Mouse (Mus musculus): ENCODE results near the gene Dse. TPM values are rescaled to one million over a fixed set of nuclear protein-coding genes. Genes with fewer than 3 reads are reported as not detected.

Dse gene
- polyA plus RNA-seq, 1 experiment from 2014 or later = 5.8 TPM

GRCm38 (mm10) chr10:34206783-34207502, 572 bp downstream of the Dse start:
- Histone ChIP-seq H3K36me3 (replicated peaks; ENCODE audit: insufficient read depth, low read length) (no peaks in the 10 kb centered on the region), H3K9ac (replicated peaks) (peak overlapping the region; percentile 73), H3K9me3 (ENCODE audit: low read length) (no peaks in the 10 kb centered on the region), H3K27ac (ENCODE audit: low read depth) (peak overlapping the region; percentile 82), H3K4me2 (ENCODE audit: low read depth, low read length) (peak overlapping the region; percentile 84), H3K4me1 (ENCODE audit: insufficient read depth) (peaks cover 8% of the 10 kb centered on the region; the same call in 1 of the 2 replicates), H3K4me3 (ENCODE audit: low read depth, low read length) (peak overlapping the region; percentile 66), H3K27me3 (ENCODE audit: insufficient read depth, low read length) (peaks cover 12% of the 10 kb centered on the region)
- no peak for TF ChIP-seq CTCF (IDR thresholded peaks at IDR 0.05; ENCODE audit: low read depth)
- TF ChIP-seq EP300 (IDR thresholded peaks at IDR 0.05; ENCODE audit: low read depth) = no peak
- ATAC-seq (peak; percentile 78), DNase-seq (peak; percentile 53)
- WGBS (ENCODE audit: insufficient replicate concordance) = 1% methylated on average over 49 of the region's 65 CpGs

GRCm38 (mm10) chr10:34206436-34206782, 1.1 kb downstream of the Dse start:
- TF ChIP-seq EP300 (IDR thresholded peaks at IDR 0.05; ENCODE audit: low read depth) (no peak), CTCF (IDR thresholded peaks at IDR 0.05; ENCODE audit: low read depth) (no peak)
- peaks cover 12% of the 10 kb centered on the region for H3K27me3 ChIP-seq (ENCODE audit: insufficient read depth, low read length)
- peak overlapping the region; percentile 73 for H3K9ac ChIP-seq (replicated peaks)
- peak; percentile 67 for ATAC-seq
- H3K36me3 ChIP-seq (replicated peaks; ENCODE audit: insufficient read depth, low read length) = no peaks in the 10 kb centered on the region
- no peaks in the 10 kb centered on the region for H3K9me3 ChIP-seq (ENCODE audit: low read length)
- DNase-seq = peak; percentile 40
- H3K4me2 ChIP-seq (ENCODE audit: low read depth, low read length) = peak overlapping the region; percentile 84
- H3K27ac ChIP-seq (ENCODE audit: low read depth) = peak overlapping the region; percentile 82
- peak overlapping the region; percentile 66 for H3K4me3 ChIP-seq (ENCODE audit: low read depth, low read length)
- WGBS (ENCODE audit: insufficient replicate concordance) = 3% methylated on average over 15 of the region's 15 CpGs
- H3K4me1 ChIP-seq (ENCODE audit: insufficient read depth) = peaks cover 8% of the 10 kb centered on the region; the same call in 1 of the 2 replicates

- Histone ChIP-seq H3K36me3 (replicated peaks; ENCODE audit: insufficient read depth, low read length) (no peaks in the 10 kb centered on the region), H3K27me3 (ENCODE audit: insufficient read depth, low read length) (peaks cover 12% of the 10 kb centered on the region), H3K9ac (replicated peaks) (no peak overlapping the region), H3K4me1 (ENCODE audit: insufficient read depth) (peaks cover 8% of the 10 kb centered on the region; the same call in 1 of the 2 replicates), H3K27ac (ENCODE audit: low read depth) (no peak overlapping the region), H3K9me3 (ENCODE audit: low read length) (no peaks in the 10 kb centered on the region), H3K4me2 (ENCODE audit: low read depth, low read length) (peak overlapping the region; percentile 84; the same call in 1 of the 2 replicates), H3K4me3 (ENCODE audit: low read depth, low read length) (no peak overlapping the region)
- WGBS (ENCODE audit: insufficient replicate concordance) = 69% methylated on average over 1 of the region's 1 CpGs
- TF ChIP-seq CTCF (IDR thresholded peaks at IDR 0.05; ENCODE audit: low read depth) (no peak), EP300 (IDR thresholded peaks at IDR 0.05; ENCODE audit: low read depth) (no peak)
- ATAC-seq (no peak), DNase-seq (no peak)
These were observed 1.7 kb downstream of the Dse start for GRCm38 (mm10) chr10:34205825-34206224.

- H3K27ac ChIP-seq (ENCODE audit: low read depth) = no peak overlapping the region
- no peak overlapping the region for H3K9ac ChIP-seq (replicated peaks)
- TF ChIP-seq CTCF (IDR thresholded peaks at IDR 0.05; ENCODE audit: low read depth) (no peak), EP300 (IDR thresholded peaks at IDR 0.05; ENCODE audit: low read depth) (no peak)
These were observed 6.8 kb downstream of the Dse start for GRCm38 (mm10) chr10:34200689-34201088.

GRCm38 (mm10) chr10:34198574-34198973, 8.9 kb downstream of the Dse start:
- DNase-seq (no peak), ATAC-seq (no peak)
- Histone ChIP-seq H3K27ac (ENCODE audit: low read depth) (peak overlapping the region; percentile 36; the same call in 1 of the 2 replicates), H3K9ac (replicated peaks) (no peak overlapping the region), H3K4me1 (ENCODE audit: insufficient read depth) (0 out of 2 replicates have a peak, but pooled peaks cover 8% of the 10 kb centered on the region), H3K9me3 (ENCODE audit: low read length) (no peaks in the 10 kb centered on the region), H3K27me3 (ENCODE audit: insufficient read depth, low read length) (no peaks in the 10 kb centered on the region), H3K4me2 (ENCODE audit: low read depth, low read length) (no peak overlapping the region), H3K4me3 (ENCODE audit: low read depth, low read length) (no peak overlapping the region), H3K36me3 (replicated peaks; ENCODE audit: insufficient read depth, low read length) (no peaks in the 10 kb centered on the region)
- no peak for TF ChIP-seq CTCF (IDR thresholded peaks at IDR 0.05; ENCODE audit: low read depth)
- no peak for TF ChIP-seq EP300 (IDR thresholded peaks at IDR 0.05; ENCODE audit: low read depth)
- WGBS (ENCODE audit: insufficient replicate concordance) = 42% methylated on average over 3 of the region's 3 CpGs

More at GRCm38 (mm10) chr10:34200689-34201088, 6.8 kb downstream of the Dse start:
- WGBS (ENCODE audit: insufficient replicate concordance) = 55% methylated on average over 1 of the region's 1 CpGs
- no peaks in the 10 kb centered on the region for H3K27me3 ChIP-seq (ENCODE audit: insufficient read depth, low read length)
- no peaks in the 10 kb centered on the region for H3K36me3 ChIP-seq (replicated peaks; ENCODE audit: insufficient read depth, low read length)
- no peaks in the 10 kb centered on the region for H3K9me3 ChIP-seq (ENCODE audit: low read length)
- no peak overlapping the region for H3K4me2 ChIP-seq (ENCODE audit: low read depth, low read length)
- DNase-seq (no peak), ATAC-seq (no peak)
- H3K4me1 ChIP-seq (ENCODE audit: insufficient read depth) = 0 out of 2 replicates have a peak, but pooled peaks cover 8% of the 10 kb centered on the region
- no peak overlapping the region for H3K4me3 ChIP-seq (ENCODE audit: low read depth, low read length)

DNA sequence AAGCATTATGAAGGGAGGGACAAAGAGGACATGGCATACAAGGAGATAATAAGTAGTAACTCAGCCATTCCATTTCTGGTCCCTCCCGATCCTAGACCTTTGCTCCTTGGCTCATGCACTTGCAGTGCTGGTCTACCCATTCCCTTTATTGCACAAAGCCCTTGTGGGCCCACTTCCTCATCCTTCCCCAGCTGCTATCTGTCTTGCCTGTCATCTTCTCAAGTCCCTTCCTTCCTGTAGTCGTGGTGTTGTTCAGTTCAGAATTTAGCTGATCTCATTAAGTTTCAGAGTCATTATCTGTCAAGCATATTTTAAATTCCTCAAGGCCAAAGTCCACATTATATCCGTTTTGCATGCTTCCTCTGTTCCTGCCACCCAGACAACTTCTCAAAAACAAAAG, 9.5 kb downstream of the Dse start:
- peak overlapping the region; percentile 36; the same call in 1 of the 2 replicates for H3K27ac ChIP-seq (ENCODE audit: low read depth)
- whole genome bisulfite sequencing (ENCODE audit: insufficient replicate concordance) = 13% methylated on average over 3 of the region's 3 CpGs
- no peak overlapping the region for H3K4me2 ChIP-seq (ENCODE audit: low read depth, low read length)
- H3K27me3 ChIP-seq (ENCODE audit: insufficient read depth, low read length) = no peaks in the 10 kb centered on the region
- ATAC-seq = peak; percentile 80
- 0 out of 2 replicates have a peak, but pooled peaks cover 8% of the 10 kb centered on the region for H3K4me1 ChIP-seq (ENCODE audit: insufficient read depth)
- H3K4me3 ChIP-seq (ENCODE audit: low read depth, low read length) = no peak overlapping the region
- peak; percentile 17 for DNase-seq
- peak; percentile 47; the same call in 1 of the 2 replicates for TF ChIP-seq EP300 (IDR thresholded peaks at IDR 0.05; ENCODE audit: low read depth)
- TF ChIP-seq CTCF (IDR thresholded peaks at IDR 0.05; ENCODE audit: low read depth) = no peak
- H3K9ac ChIP-seq (replicated peaks) = no peak overlapping the region
- no peaks in the 10 kb centered on the region for H3K36me3 ChIP-seq (replicated peaks; ENCODE audit: insufficient read depth, low read length)
- no peaks in the 10 kb centered on the region for H3K9me3 ChIP-seq (ENCODE audit: low read length)

Data from liver, postnatal 0 days (tissue).